Mouse (Mus musculus) E14TG2a.4 (cell line): ENCODE results near the gene Phldb2.

Source experiments
- H3K27me3 ChIP-seq: 2 replicates; pipeline ENCODE4 v1.6.1; 2014; ENCODE audit warnings: low read length, control low read depth; ENCODE audit not compliant: insufficient read depth
- H3K36me3 ChIP-seq: 2 replicates; pipeline ENCODE4 v1.6.1; 2014; ENCODE audit warnings: low read length, control low read depth; ENCODE audit not compliant: insufficient read depth
- H3K4me1 ChIP-seq: replicated peaks from 2 replicates; pipeline ENCODE4 v1.6.1; 2014; ENCODE audit warnings: low read depth, low read length, control low read depth
- H3K4me3 ChIP-seq: replicated peaks from 2 replicates; pipeline ENCODE4 v1.5.1; 2014; ENCODE audit warnings: mild to moderate bottlenecking, low read length
- H3K9me3 ChIP-seq: 2 replicates; pipeline ENCODE4 v1.6.1; 2014; ENCODE audit warnings: low read length, control low read depth
- CTCF ChIP-seq: conservative IDR thresholded peaks from 2 replicates; pipeline ENCODE4 v1.5.1; 2014; ENCODE audit warnings: low read length
- NANOG ChIP-seq: IDR thresholded peaks from 2 replicates; pipeline ENCODE4 v1.6.1; 2014; ENCODE audit warnings: borderline replicate concordance, low read length, mixed read lengths
- POU5F1 ChIP-seq: IDR thresholded peaks from 2 replicates; pipeline ENCODE4 v1.6.1; 2014; ENCODE audit warnings: low read length, borderline replicate concordance

The Phldb2 gene

DNA sequence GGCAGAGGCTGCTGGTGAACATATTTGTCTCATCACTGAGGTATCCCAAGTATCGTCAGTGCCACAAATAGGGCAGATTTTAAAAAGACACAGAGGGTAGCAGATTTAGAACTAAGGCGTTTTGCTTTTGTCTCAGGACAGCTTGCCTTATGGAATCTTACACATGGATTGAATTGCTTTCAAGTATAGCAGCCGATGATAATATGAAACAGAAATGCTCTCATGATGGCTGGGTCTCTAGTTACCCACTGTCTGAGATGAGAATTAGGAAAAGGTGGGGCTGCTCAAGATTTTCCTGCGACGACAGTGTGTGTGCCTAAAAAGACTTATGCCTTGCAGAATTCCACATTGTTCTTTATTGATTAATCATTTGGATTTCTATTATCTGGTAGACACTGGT is 58.4 kb downstream of the Phldb2 start:
- no peak overlapping the region for H3K4me3 ChIP-seq
- TF ChIP-seq NANOG (no peak), POU5F1 (no peak), CTCF (no peak)
- H3K36me3 ChIP-seq: no peaks in the 10 kb centered on the region
- H3K27me3 ChIP-seq: no peaks in the 10 kb centered on the region
- no peaks in the 10 kb centered on the region for H3K9me3 ChIP-seq
- H3K4me1 ChIP-seq: no peaks in the 10 kb centered on the region

DNA sequence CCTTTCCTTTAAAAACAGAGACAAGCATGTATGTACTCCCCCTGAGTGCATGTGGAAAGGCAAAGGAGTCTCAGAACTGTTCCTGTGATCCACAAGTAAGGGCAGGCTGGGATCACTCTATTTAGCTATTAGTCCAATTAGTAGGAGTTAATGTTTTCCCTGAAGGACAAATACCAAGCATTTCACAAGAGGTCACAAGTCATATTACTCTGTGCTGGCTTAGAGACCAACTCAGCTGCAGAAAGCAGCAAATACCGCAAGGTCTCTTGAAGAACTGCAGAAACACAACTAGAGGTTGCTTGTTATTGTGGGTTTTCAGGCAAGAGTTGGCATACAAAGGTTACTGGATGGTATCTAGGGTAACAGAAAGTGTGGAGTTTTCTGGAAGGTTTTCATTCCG is 59.6 kb downstream of the Phldb2 start:
- no peaks in the 10 kb centered on the region for H3K27me3 ChIP-seq
- H3K36me3 ChIP-seq: no peaks in the 10 kb centered on the region
- H3K4me3 ChIP-seq: no peak overlapping the region
- H3K4me1 ChIP-seq: no peaks in the 10 kb centered on the region
- no peaks in the 10 kb centered on the region for H3K9me3 ChIP-seq
- TF ChIP-seq POU5F1: no peak
- no peak for TF ChIP-seq CTCF
- TF ChIP-seq NANOG: no peak

DNA sequence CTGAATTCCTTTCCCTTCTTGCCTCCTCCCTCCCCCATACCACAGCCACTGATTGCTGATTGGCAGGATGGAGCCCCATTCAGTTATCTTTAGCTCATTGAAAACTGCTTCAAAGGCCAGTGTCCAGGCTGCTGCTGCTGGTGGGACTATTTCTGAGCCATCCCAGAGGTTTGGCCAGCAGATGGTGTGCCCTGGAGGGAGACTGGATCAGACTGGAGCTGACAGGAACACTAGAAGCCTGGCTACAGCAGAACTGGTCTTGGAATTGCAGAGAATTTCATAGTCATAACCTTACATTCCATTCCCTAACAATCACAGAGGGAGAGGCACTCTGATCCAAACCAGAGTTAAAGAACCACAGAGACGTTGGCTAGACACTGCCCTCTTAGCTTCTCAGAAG is 60.5 kb downstream of the Phldb2 start:
- Histone ChIP-seq H3K4me3 (no peak overlapping the region), H3K4me1 (no peaks in the 10 kb centered on the region), H3K9me3 (no peaks in the 10 kb centered on the region), H3K27me3 (no peaks in the 10 kb centered on the region), H3K36me3 (no peaks in the 10 kb centered on the region)
- TF ChIP-seq POU5F1 (no peak), CTCF (no peak), NANOG (no peak)

DNA sequence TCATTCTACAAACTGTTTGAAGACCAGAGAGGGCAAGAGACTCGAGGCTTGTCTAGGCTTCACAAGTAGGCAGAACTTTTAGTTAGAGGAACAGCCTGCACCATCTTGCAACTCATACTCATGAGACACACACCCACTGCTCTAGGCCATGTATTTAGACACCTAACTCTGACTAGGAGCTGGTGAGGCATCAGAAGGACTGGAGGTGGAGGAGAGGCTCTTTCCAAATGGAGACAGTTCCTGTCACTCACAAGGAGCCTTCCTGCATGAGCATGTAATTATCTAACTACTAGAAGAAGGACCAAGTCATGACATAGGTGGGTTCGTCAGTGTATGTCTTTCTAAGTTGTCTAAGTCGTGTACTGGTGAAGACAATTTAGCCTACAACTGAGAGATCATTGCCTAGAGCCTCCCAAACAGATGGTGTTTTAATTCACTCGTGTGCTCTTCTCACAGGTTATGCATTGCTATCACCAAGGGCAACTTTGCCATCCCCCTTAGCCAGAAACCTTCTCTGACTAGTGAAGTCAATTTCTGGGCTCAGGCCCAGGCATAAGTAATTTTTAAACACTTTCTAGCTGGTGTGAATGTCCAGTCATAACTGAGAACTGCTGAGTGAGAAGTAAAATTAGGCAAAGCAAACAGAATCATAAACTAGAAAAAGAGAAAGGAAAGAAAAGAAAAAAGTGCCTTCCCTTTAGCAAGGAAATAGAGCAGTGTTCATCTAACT is 62.8 kb downstream of the Phldb2 start:
- Histone ChIP-seq H3K36me3 (no peaks in the 10 kb centered on the region), H3K4me1 (no peaks in the 10 kb centered on the region), H3K4me3 (no peak overlapping the region), H3K27me3 (no peaks in the 10 kb centered on the region), H3K9me3 (no peaks in the 10 kb centered on the region)
- TF ChIP-seq POU5F1: no peak
- TF ChIP-seq NANOG: no peak
- no peak for TF ChIP-seq CTCF

DNA sequence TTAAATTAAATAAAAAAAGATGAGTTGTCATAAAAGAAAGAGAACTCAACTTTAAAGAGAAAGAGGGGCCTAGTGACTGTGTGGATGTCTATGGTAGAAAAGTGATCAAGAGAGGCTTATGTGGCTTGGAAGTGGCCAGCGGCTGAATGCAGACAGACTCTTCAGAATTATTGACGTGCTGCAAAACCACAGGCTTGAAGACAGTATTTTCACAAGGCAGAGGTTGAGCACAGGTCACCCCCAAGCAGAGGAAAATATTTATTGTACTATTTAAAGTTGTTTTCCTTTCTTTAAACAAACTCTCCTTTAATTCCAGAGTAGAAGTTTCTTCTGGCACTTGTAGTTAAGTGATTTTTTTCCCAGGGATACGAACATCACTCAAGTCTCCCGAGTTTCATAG is 63.8 kb downstream of the Phldb2 start:
- TF ChIP-seq POU5F1 (no peak), CTCF (no peak), NANOG (no peak)
- no peaks in the 10 kb centered on the region for H3K36me3 ChIP-seq
- H3K27me3 ChIP-seq: no peaks in the 10 kb centered on the region
- no peak overlapping the region for H3K4me3 ChIP-seq
- no peaks in the 10 kb centered on the region for H3K4me1 ChIP-seq
- no peaks in the 10 kb centered on the region for H3K9me3 ChIP-seq

DNA sequence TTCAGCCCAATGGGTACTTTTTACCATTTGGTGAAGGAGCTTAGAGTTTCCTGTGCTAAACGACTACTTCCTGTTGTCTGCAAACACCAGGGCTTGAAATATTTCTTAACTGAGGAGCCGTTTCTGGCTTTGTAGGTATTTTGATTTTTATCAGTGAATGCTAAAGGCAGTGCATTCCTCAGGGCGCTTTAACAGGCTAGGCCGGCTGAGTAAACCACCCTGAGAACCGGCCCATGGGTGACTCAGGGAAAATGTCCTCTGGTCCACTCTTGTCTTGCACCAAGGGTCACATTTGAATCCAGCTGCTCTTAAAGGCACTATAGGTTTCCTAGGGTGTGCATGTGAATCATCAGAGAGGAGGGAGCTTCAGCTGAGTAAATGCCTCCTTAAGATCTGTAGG is 66.8 kb downstream of the Phldb2 start:
- Histone ChIP-seq H3K27me3 (no peaks in the 10 kb centered on the region), H3K4me1 (no peaks in the 10 kb centered on the region), H3K36me3 (no peaks in the 10 kb centered on the region), H3K9me3 (no peaks in the 10 kb centered on the region), H3K4me3 (no peak overlapping the region)
- no peak for TF ChIP-seq POU5F1
- TF ChIP-seq NANOG: no peak
- no peak for TF ChIP-seq CTCF

DNA sequence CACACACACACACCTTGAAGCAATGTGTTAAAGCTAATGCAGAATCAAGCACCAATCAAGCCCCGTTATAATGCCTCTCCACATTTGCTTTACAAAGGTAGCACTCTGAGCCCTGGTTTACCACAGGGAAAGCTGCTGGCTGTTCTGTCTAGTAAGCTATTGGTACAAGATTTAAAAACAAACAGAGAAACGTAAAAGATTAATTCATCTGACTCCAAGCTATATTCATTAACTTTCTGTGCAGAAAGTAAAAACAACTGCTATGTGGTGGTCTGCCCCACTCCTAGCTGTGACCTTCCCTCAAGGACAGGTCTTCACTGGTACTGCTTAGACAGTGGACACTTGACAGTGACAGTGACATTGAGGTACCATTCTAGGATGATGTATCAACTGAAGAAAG is 69.2 kb downstream of the Phldb2 start:
- TF ChIP-seq NANOG (no peak), CTCF (no peak), POU5F1 (no peak)
- Histone ChIP-seq H3K9me3 (no peaks in the 10 kb centered on the region), H3K36me3 (no peaks in the 10 kb centered on the region), H3K4me3 (no peak overlapping the region), H3K4me1 (no peaks in the 10 kb centered on the region), H3K27me3 (no peaks in the 10 kb centered on the region)

DNA sequence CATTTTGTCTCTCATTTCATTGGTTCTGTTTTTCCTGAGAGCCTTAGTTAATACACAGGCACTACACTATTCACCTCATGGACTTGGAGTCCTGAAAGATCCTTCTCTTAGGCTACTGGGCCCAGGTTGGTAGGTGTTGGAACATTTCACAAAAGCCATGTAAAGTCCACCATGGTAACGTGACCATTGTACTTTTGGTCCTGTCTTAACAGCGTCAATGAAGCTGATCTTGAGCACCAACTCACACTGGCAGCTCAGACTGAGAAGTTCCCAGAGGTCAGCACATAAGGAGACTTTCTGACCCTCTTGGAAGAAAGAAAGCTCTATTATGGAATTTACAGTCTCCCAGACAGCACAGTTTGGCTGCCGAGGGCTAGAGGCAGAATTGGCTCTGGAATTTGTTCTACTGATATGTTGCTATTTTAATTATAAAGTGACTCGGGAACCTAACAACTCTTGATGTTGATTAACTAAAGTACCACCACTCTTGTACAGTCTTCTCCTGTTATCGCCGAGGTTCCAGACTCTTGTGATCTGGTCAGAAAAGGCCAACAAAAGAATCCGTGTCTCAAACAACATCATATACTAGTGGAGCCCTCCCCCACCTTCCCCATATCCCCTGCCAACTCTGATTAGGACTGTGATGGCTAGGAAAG is 72.1 kb downstream of the Phldb2 start:
- H3K4me3 ChIP-seq: no peak overlapping the region
- H3K4me1 ChIP-seq: no peaks in the 10 kb centered on the region
- no peaks in the 10 kb centered on the region for H3K27me3 ChIP-seq
- no peaks in the 10 kb centered on the region for H3K9me3 ChIP-seq
- no peaks in the 10 kb centered on the region for H3K36me3 ChIP-seq
- TF ChIP-seq CTCF (no peak), POU5F1 (no peak), NANOG (no peak)
